Mouse (Mus musculus): Measurements from ENCODE around the gene Ccl6.

Ccl6 gene

DNA sequence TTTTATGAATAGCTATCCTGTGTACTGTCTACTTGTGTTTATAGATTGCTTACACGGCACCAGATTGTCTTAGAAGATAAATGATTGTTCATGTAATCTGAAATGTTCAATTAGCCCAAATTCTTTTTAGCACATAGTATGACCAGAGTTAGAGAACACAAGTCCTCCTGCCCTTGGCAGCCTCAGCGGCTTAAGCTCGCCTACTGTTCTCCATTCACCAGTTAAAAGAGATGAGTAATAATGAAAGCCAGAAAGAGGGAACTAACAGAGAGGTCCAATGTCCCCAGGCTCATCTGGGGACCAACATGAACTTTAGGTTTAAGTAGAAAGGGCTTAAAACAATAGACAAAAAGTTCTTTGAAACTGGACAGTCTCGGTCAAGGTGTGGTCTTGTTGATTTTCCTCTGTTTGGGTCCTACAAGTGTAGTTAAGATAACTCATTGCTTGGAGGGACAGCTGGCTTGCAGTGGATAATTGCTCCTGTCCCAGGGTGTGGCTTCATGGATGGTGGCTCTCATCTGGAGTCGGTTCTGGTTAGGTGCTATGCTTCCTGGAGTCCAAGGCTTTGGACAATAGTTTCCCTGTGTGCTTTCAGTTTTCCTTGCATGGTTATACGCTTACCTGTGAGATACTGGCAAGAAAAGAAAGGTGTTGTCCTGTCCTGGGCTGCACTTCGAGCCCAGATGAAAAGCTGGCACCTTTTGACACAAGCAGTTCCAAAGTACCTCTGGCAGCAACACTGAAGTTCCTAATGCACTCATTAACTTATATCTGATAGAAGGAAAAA, 3.0 kb upstream of the Ccl6 start:
- DNase-seq (ENCODE audit: low spot score), result no peak

DNA sequence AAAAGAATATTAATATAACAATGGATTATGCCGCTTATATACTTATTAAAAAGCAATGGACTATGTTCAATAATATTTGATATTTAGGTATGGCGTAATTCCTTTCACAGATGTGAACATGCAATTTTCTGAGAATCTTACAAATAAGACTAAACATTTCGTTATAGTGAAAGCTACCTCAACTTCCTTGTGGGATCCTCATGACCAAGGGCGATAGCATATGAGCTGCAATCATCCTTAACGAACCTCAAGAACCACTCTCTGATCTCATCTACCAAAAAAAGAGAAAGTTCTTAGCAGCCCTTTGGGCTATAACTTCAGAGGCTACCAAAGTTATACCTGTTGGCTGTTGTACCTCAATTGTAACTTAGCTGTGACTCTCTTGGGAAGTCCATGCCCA, 566 bp upstream of the Ccl6 start:
- DNase-seq (ENCODE audit: low spot score), result no peak

DNA sequence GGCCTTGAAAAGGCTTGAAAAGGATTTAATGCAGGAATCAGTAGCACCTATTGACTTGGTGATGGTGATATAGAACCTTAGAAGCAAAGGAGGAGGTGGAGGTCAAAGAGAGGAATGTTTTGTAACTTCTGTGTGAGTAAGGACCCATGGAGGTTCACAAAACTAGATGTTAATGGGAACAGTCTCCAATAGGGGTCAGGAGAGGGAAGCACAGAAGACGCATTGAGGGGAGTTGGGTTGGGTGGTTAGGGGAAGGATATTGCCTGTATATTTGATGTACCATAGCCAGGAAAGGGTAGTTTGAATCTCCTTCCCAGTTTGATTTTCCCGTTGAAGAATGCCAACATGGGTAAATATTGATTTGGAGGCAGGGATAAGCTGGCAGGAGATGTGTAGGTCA, 8.7 kb downstream of the Ccl6 start:
- no peak for DNase-seq (ENCODE audit: low spot score)

DNA sequence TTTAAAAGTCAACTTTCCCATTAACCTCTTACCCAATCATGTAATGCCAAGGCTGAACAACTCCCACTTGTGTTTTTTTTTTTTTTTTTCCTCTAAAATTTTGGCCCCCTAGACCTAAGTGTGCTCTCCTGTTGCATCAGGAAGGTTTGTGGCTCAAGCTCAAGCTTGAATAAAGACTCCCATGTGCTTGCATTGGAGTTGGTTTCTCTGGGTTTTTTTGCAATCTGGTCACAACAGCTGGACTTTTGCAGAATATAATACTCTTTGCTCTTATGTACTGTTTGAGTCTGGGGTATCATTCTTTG, 9.5 kb downstream of the Ccl6 start:
- no peak for DNase-seq (ENCODE audit: low spot score)

DNA sequence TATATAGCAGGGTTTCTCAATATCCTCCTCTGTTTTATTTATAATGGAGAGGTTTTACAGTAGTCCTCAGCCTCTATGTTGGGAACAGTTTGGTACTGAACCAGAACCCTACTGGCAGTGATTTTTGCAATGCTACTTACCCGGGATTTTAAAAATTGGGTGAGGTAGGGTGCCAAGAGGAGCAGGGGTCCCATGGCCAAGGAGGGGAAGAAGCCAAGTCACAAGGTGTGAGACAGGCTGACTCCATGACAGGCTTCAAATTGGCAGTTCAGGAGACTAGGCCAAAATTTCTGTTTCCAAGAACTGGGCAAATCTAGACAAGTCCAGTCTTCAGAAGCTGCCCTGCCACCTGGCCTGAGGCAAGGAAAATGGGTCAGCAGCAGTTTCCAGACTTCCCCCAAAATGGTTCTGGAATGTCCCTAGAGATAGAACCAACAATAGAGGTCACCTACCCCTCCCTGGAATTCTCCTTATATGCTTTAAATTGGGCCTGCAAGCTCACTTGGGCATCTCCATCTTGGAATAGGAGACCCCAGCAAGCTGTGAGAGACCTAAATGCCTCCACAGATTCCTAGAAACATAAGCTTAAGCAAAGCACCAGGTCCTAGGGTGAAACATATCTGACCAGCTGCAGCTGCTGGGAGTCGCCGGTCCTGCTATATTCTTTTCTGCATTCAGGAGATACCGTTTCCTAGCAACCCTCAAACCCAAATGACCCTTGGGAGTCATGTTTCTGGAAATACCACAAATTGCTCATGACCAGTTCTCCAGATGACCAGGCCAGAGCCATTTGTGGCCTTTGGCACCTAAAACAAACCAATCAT, 10.0 kb downstream of the Ccl6 start:
- DNase-seq (ENCODE audit: low spot score), result no peak

DNA sequence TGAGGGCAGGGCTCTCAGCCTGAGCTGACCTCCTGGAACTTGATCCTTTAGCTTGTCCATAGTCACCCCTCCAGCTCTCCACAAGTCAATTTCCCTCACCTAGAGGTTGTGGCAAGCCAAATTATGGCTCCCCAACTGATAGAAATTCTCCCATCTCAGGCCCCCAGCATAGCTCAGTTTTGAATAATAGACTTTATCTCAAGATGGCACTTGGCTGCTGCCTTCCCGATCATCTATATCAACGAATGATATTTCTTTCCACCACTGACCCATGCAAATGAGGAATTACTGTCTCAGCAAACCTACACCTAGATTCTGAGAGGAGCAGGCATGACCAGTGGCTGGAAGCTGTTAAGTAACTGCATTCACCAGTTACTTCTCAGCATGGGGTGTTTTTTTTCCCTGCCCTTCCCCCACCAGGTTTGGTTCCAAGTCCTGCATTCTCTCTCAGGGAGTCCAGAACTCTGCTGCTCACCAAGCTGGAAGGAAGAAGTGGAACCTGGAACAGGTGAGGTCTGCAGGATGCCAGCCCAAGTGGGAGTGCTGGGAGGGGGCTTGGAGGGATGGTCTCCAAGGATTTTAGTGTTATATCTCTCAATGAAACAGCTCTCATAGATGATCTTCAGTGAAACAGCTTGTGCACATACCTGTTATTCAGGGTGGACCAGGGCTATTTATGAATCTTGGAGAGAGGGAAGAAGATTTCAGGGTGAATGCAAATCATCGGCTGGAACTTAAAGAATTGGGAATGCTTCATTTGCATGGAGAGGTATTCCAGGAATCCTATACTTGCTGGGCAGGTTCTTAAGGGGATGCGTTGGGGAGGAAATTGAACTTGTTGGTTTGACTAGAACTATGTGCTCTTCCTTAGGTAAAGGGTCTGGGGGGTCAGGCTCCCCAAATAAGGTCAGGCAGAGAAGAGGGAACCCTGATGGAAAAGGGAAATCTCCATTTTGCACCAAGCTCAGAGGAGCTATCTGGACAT, 11.0 kb downstream of the Ccl6 start:
- no peak for DNase-seq (ENCODE audit: low spot score)

DNA sequence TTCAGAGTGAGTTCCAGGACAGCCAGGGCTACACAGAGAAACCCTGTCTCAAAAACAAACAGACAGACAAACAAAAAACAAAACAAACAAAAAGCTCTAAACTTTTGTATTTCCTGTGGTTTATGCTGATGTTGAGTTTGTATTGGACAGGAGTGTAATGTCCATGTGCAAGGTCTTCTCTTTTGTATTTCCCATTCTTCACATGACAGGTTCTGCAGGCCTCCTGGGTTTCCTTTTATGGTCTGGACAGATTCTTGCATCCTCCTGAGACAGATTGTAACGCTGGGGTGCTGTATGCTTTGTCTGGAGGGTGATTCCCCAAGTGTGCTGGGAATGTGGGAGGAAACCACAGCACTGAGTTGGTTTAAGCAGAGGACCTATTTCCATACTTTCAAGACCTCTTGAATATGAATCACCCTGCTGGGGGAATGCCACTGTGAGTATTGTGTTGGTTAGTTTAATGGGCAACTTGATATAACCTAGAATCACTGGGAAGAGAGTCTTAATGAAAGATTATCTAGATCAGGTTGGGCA, 12.1 kb downstream of the Ccl6 start:
- no peak for DNase-seq (ENCODE audit: low spot score)

DNA sequence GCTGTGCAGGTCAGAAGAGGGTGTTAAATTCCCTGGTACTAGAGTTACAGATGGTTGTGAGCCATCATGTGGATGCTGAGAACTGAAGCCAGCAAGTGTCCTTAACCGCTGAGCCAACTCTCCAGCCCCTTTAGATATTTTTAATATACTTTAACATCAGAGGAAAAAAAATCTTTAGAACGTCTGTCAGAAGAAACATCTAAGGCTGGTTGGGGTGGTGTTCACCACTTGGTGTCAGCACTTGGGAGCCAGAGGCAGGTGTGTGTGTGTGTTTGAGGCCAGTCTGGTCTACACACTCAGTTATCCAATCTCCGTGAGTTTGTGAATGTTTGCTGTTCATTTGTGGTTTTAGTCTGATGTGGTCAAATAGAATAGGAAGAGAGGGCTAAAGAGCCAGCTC, 13.9 kb downstream of the Ccl6 start:
- DNase-seq (ENCODE audit: low spot score), result no peak

DNA sequence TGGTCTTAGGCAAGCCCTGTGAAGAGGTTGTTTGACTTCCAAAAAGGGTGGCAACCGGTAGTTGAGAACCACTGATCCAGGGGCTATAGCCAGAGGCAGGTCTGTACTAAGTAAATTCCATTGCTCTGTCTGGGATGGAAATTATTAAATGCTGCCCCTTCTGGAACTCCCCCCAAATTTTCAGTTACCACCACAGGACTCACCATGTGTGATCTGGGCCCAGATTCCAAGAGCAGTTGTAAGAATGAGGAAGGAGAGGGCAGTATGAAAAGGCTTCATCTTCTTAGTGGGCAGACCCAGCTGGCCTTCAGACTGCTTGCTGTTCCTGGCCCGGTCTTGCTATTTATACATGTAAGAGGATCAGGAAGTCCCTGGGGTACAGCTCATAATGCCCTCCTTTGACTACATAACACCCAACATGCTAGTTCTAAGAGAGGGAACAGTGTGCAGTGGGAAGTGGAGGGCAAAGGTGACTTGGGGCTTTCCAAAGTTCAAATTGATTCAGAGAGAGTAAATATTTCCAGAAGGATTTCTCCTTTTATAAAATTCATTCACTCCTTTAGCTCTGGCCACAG, 14.6 kb downstream of the Ccl6 start, which contains the start of gene Ccl9:
Gene Ccl9 (minus strand): TSS at position 451 of the 575 bp plus-strand sequence.
- no peak for DNase-seq (ENCODE audit: low spot score)

DNA sequence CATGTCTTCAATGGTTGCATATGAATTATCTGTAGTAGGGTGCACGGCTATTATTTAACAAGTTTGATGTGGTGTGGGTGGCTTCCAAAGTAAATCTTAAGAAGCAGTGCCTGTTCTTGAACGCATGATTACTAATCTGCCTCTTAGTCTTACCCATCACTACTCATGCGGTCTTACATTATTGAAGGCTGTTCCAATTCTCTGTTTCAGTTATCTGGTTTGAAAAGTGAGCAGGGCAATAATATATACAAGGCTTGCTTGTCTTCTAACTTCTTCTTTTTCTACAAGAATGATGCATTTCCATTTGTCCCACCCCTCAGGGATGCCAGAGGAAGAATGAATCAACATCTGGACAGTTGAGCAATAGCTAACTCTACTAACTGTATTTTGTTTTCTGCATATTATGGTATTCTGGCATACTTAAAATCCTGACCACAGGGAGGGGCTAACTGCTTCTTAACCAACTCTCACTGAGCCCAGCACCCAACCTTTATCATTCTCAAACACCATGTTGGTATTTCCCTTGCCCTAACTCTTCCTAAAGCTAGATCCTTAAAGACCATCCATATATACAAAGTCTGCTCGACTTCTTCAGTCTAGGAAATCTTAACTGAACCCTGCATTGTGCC, 15.8 kb downstream of the Ccl6 start:
- no peak for DNase-seq (ENCODE audit: low spot score)

DNA sequence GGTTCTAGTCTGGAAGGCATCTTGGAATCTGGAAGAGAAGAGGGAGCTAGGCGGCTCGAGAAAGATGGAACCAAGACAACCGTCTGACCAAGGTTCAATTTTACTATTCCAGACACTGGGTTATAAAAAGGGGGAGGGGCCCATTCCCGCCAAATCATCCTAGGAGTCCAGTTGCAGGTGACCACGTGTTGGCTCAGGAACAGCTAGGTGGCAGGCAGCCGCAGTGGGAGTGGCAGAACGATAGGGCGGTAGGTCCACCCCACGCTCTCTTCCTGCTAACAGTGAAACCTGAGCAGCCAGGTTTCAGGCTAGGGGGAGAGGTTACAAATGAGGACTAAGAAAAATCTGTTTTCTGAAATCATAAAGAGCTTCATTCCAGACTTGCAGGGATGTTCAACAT, 20.1 kb downstream of the Ccl6 start:
- no peak for DNase-seq (ENCODE audit: low spot score)

DNA sequence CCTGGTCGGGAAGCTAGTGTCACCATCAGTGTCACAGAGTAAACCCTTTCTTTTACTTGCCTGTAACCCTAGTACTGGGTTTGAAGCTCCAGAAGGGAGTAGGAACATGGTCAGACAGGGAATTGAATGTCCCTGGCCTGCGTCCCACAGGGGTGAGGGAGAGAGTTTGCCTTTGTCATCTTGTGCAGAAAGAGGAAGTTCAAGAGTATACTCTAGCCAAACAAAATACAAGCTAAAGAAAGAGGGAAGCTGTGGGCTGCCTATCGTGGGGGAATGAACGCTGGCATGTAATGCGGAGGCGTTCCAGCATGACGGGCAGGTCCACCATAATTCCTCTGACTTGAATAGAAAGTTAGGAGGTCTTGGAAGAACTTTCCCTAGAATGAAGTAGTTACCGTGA, 20.7 kb downstream of the Ccl6 start:
- DNase-seq (ENCODE audit: low spot score), result no peak

DNA sequence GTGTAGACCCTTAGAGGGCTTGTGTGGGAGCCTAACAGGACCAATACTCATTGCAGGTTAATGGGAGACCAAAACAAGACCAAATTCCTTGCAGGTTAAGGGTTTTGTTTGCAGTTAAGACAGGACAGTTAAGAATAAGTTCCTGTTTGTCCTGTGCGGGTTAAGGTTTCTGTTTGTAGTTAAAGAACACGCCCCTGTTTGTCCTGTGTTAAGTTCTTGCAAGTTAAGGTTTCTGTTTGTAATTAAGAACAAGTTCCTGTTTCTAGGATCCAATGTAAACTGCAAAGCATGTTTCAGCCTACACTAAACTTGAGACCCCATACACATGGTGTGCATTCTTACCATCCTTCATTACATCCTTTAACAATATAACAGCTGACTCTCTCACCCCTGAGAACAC, 22.7 kb downstream of the Ccl6 start:
- no peak for DNase-seq (ENCODE audit: low spot score)

DNA sequence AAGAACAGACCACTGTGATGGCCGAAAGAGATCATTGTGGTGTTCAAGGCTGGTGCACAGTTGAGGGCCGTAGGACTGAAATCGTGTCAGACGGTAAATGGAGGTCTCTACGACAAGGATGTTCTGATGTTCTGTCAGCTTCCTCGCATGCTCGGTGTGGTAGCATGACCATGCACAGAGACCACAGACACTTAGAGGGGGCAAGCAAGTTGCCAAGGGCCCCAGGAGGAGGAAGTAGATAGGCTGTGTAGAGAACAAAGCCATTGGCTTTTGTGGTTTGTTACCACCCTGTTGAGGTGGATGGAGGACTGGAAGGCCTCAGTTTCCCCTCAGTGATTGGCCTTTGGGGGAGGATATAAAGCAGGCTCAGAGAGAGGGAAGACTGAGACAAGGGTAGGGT, 23.6 kb downstream of the Ccl6 start:
- DNase-seq (ENCODE audit: low spot score), result no peak

DNA sequence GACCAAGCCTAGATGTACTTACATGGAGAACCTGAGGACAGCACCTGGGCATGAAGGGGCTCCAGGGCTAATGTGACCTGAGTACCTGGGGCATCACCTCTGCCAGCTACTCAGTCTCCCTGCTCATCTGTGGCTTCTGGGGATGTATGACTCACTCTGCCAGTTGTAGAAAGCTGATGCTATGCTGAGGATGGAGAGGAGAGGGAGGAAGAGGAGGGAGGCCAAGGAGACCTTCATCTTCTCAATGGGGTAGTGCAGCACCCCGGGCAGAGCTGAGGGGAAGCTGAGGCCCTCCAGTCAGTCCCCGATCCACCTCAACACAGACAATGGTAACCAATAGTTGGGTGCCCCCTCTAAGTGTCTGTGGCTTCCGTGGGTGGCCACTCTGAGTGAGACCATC, 24.1 kb downstream of the Ccl6 start:
- no peak for DNase-seq (ENCODE audit: low spot score)

DNA sequence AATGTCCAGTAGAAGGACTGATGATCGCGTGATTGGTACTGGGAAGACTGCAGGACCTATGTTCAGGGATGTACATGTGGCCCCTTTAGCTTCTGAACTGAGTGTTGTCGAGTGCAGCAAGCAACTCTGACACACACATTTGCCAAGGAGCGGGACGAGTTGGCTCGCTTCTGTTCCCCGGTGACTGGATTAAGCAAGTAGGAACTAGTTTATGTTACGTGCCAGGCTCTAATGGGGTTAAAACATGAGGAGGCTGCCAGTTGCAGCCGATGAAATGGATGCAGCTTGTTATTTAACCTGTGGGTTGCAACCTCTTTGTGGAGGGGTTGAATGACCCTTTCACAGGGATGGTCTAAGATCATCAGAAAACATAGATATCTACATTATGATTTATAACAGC, 24.8 kb downstream of the Ccl6 start:
- DNase-seq (ENCODE audit: low spot score), result no peak

DNA sequence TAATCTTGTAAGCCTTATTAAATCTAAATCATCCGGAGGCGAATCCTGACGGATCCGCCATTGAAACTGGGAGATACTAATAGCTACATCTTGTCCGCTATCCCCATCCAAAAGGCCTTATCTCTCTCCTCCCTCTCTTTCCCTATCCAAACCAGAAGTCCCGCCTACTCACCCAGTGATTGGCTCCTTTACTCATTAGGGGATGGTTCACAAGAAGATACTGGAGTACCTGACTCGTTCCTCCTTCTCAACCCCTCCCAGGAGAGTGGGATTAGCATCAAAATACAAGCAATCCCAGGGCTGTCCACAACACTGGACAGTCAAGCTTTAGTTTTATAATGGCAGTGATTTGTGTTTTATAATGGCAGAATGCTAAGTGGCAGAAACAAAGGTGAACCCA, 25.6 kb downstream of the Ccl6 start:
- no peak for DNase-seq (ENCODE audit: low spot score)

DNA sequence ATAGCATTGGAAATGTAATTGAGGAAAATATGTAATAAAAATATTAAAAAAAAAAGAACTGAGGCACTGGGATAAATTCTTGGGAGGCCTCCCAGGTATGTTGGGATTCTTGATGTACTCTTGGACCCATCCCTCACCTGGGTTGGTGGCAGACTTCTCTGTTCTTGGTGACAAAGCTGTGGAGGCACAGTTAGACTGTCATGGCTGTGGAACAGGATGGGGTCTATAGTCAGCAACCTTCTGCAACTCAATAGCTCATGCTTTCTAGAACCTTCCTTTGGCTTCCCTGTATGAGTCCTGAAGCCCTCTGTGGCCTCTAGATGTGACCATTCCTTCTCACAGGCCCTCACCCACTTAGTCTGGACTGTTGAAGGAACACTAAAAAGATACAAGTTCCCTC, 26.3 kb downstream of the Ccl6 start:
- no peak for DNase-seq (ENCODE audit: low spot score)

DNA sequence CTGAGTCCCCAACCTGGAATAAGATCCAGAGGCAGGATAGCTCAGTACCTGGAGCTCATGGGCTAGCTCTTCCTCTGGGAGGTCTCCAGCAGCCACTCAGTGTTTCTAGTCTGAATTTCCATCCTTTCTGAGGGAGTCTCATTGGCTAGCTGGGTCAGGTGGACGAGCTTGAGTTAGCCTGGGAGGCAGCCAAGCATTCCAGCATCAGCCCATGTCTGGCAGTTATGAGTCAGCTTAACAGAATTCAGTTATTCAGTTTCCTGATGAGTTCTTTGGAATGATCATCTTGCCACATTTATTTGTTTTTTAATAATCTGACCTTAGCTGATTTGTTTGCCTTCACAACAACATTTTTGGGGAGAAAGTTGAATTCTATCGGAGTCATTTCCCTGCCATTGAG, 29.1 kb downstream of the Ccl6 start:
- DNase-seq (ENCODE audit: low spot score), result no peak

DNA sequence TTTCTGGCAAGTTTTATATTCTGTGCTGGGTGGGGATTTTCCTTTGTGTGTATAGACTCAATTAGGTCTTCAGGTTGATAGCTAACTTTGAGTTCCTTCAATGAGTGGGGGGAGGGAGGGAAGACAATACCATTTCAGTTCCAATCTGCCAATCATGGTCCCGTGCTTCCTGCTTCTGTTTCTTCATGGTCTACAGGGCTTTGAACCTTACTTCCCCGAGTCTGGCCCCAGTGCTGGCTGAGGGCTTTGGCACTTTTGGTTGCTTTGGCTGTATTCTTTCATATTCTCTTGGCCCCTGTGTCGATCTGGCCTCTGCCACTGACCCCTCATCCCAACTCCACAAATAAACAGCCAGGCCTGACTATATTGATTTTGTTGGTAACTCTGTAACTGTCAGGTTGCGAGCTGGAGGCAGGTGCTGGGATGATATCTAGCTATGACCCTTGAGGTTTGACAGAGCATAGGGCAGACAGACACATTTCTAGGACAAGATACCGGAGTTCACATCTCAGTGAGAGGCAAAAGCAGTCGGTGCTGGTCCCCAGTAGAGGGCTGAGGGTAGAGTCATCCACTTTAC, 30.5 kb downstream of the Ccl6 start:
- no peak for DNase-seq (ENCODE audit: low spot score)

DNA sequence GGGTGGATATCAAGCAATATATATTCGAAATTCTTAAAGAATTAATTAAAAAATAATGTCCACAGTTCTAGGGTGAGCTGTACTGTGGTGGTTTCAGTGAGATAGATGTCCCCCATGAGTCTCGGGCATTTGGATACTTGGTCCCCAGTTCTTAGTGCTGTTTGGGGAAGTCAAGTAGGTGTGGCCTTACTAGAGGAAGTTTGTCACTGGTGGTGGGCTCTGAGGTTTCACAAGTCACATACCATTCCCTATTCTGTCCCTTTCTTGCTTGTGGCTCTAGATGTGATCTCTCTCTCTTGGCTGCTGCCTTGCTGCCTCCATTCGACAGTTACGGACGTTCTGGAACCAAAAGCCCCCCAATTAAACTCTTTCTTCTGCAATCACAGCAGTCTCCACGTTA, 32.5 kb downstream of the Ccl6 start:
- no peak for DNase-seq (ENCODE audit: low spot score)

Measured in c-Kit-positive CD71-positive TER-119-positive erythroid progenitor cells, embryonic 14.5 days (primary cell).